Comparison of ENCODE assay signal across 20 mouse cellular contexts in genomic region chr9:48638176-48638803, GRCm38 (mm10). TPM values are rescaled to one million over a fixed set of nuclear protein-coding genes. Genes with fewer than 3 reads are reported as not detected.
A peak's percentile ranks its signal among the peaks of the same experiment; 100 is the strongest.
DNase-seq lines count a peak whose midpoint lies in the region; ATAC-seq and TF ChIP-seq lines count a peak whose summit lies in the region.
"Had no signal": no experiment of that assay in that cellular context is flagged by ENCODE, and none has a peak within 500 bp of the region (broad histone marks: within the 10 kb centered on the region; RNA-seq: fewer than 3 reads in every experiment).

No protein-coding gene starts in this region.

- peaks cover 4% of the 10 kb centered on the region for H3K4me1 ChIP-seq in heart, adult 2 months (ENCODE audit: control insufficient read depth, insufficient read depth, low read length)
- peaks cover 10% of the 10 kb centered on the region for H3K4me1 ChIP-seq in midbrain, embryonic 10.5 days
- H3K4me1 ChIP-seq in midbrain, postnatal 0 days (ENCODE audit: insufficient read depth, low read length), result no peaks in the 10 kb centered on the region
- H3K4me1 ChIP-seq in cortical plate, adult 2 months (ENCODE audit: control insufficient read depth, insufficient read depth, low read length), result no peaks in the 10 kb centered on the region
- no peaks in the 10 kb centered on the region for H3K4me1 ChIP-seq in forebrain, postnatal 0 days (ENCODE audit: insufficient read depth)
- H3K4me1 ChIP-seq: hindbrain, embryonic 12.5 days; liver, embryonic 13.5 days; midbrain, embryonic 15.5 days; stomach, embryonic 15.5 days had no signal

- peaks cover 1% of the 10 kb centered on the region; the same call in 1 of the 2 replicates for H3K27me3 ChIP-seq in heart, adult 2 months (ENCODE audit: control insufficient read depth, insufficient read depth, low read length)
- H3K27me3 ChIP-seq in midbrain, embryonic 10.5 days (ENCODE audit: low read depth, poor library complexity, severe bottlenecking), result peaks cover 11% of the 10 kb centered on the region; the same call in 1 of the 2 replicates
- no peaks in the 10 kb centered on the region for H3K27me3 ChIP-seq in midbrain, postnatal 0 days (ENCODE audit: insufficient read depth, low read length)
- H3K27me3 ChIP-seq in forebrain, postnatal 0 days (ENCODE audit: insufficient read depth, low read length), result peaks cover 16% of the 10 kb centered on the region
- H3K27me3 ChIP-seq: hindbrain, embryonic 12.5 days; midbrain, embryonic 15.5 days; stomach, embryonic 15.5 days had no signal

- ATAC-seq in midbrain, postnatal 0 days (ENCODE audit: low FRiP score), result no peak
- ATAC-seq in forebrain, postnatal 0 days, result peak; percentile 82
- ATAC-seq: intestine, embryonic 16.5 days; midbrain, embryonic 15.5 days had no signal

- no peak overlapping the region for H3K27ac ChIP-seq in heart, adult 2 months
- H3K27ac ChIP-seq in midbrain, embryonic 10.5 days (replicated peaks), result no peak overlapping the region
- no peak overlapping the region for H3K27ac ChIP-seq in midbrain, postnatal 0 days (ENCODE audit: low read depth, low read length)
- H3K27ac ChIP-seq in cortical plate, adult 2 months (ENCODE audit: insufficient read depth, low read length), result no peak overlapping the region
- no peak overlapping the region for H3K27ac ChIP-seq in forebrain, postnatal 0 days (ENCODE audit: low read depth, low read length)
- H3K27ac ChIP-seq: heart, embryonic 15.5 days; hindbrain, embryonic 12.5 days; kidney, postnatal 0 days; liver, embryonic 13.5 days; macrophage; midbrain, embryonic 15.5 days; stomach, embryonic 15.5 days had no signal

- H3K4me3 ChIP-seq in heart, adult 2 months, result no peak overlapping the region
- no peak overlapping the region for H3K4me3 ChIP-seq in midbrain, embryonic 10.5 days
- no peak overlapping the region for H3K4me3 ChIP-seq in midbrain, postnatal 0 days (ENCODE audit: low read depth, low read length)
- no peak overlapping the region for H3K4me3 ChIP-seq in cortical plate, adult 2 months (ENCODE audit: insufficient read depth, low read length)
- H3K4me3 ChIP-seq in forebrain, postnatal 0 days (ENCODE audit: low read depth, low read length), result 0 out of 2 replicates have a peak overlapping the region, but pooled peaks have one; percentile 5
- H3K4me3 ChIP-seq: heart, embryonic 15.5 days; hindbrain, embryonic 12.5 days; liver, embryonic 13.5 days; midbrain, embryonic 15.5 days; stomach, embryonic 15.5 days had no signal

- 60% methylated on average over 15 of the region's 15 CpGs for WGBS in heart, adult 2 months
- 72% methylated on average over 15 of the region's 15 CpGs for WGBS in midbrain, embryonic 10.5 days
- WGBS in midbrain, postnatal 0 days, result 63% methylated on average over 15 of the region's 15 CpGs
- WGBS in forebrain, postnatal 0 days, result 42% methylated on average over 15 of the region's 15 CpGs

- no peak overlapping the region for H3K9ac ChIP-seq in heart, adult 2 months (ENCODE audit: low read depth, low read length)
- no peak overlapping the region for H3K9ac ChIP-seq in midbrain, postnatal 0 days (replicated peaks; ENCODE audit: low read length, poor library complexity, severe bottlenecking)
- H3K9ac ChIP-seq in forebrain, postnatal 0 days, result no peak overlapping the region
- H3K9ac ChIP-seq: heart, embryonic 15.5 days; hindbrain, embryonic 12.5 days; liver, embryonic 13.5 days; midbrain, embryonic 15.5 days; stomach, embryonic 15.5 days had no signal

- TF ChIP-seq EP300 in heart, adult 2 months (IDR thresholded peaks at IDR 0.05; ENCODE audit: insufficient read depth, low read depth, low read length), result no peak

- H3K9me3 ChIP-seq in midbrain, embryonic 10.5 days (replicated peaks), result no peaks in the 10 kb centered on the region
- no peaks in the 10 kb centered on the region for H3K9me3 ChIP-seq in midbrain, postnatal 0 days (ENCODE audit: low read length)
- no peaks in the 10 kb centered on the region for H3K9me3 ChIP-seq in forebrain, postnatal 0 days (ENCODE audit: low read length)
- H3K9me3 ChIP-seq: heart, embryonic 15.5 days; hindbrain, embryonic 12.5 days; liver, embryonic 13.5 days; midbrain, embryonic 15.5 days; stomach, embryonic 15.5 days had no signal

- no peaks in the 10 kb centered on the region for H3K36me3 ChIP-seq in heart, adult 2 months (ENCODE audit: control insufficient read depth, insufficient read depth, low read length)
- H3K36me3 ChIP-seq in midbrain, embryonic 10.5 days, result no peaks in the 10 kb centered on the region
- no peaks in the 10 kb centered on the region for H3K36me3 ChIP-seq in midbrain, postnatal 0 days (ENCODE audit: insufficient read depth, low read length)
- no peaks in the 10 kb centered on the region for H3K36me3 ChIP-seq in forebrain, postnatal 0 days (ENCODE audit: insufficient read depth)
- H3K36me3 ChIP-seq: heart, embryonic 15.5 days; hindbrain, embryonic 12.5 days; liver, embryonic 13.5 days; midbrain, embryonic 15.5 days; stomach, embryonic 15.5 days had no signal

- 0 out of 2 replicates have a peak, but pooled peaks have one; percentile 44 for TF ChIP-seq POLR2A in heart, adult 2 months (IDR thresholded peaks at IDR 0.05; ENCODE audit: insufficient read depth, low read depth, low read length)
- 0 out of 2 replicates have a peak, but pooled peaks have one; percentile 17 for TF ChIP-seq POLR2A in cortical plate, adult 2 months (IDR thresholded peaks at IDR 0.05; ENCODE audit: extremely low read depth, insufficient read depth, low read length)

- peak in 1 of 2 experiments; percentile 1 for DNase-seq in heart, adult 2 months
- DNase-seq in heart, adult 8-10 months (ENCODE audit: low spot score), result no peak
- peak; percentile 10 for DNase-seq in midbrain, embryonic 10.5 days (ENCODE audit: low spot score)
- DNase-seq in midbrain, postnatal 0 days (ENCODE audit: low spot score), result no peak
- DNase-seq in forebrain, postnatal 0 days, result peak; percentile 68
- DNase-seq in ovary, postnatal 14 days (ENCODE audit: low spot score), result no peak
- no peak for DNase-seq in right cerebral cortex, postnatal 25 days
- DNase-seq: B cell, adult 2 months; cerebellum, adult 9-11 months; embryo, embryonic 11 days; liver, embryonic 13.5 days; thymus, postnatal 4 days had no signal

- no peak overlapping the region for H3K4me2 ChIP-seq in midbrain, postnatal 0 days (ENCODE audit: low read depth, low read length, poor library complexity, severe bottlenecking)
- peak overlapping the region; percentile 24; the same call in 1 of the 2 replicates for H3K4me2 ChIP-seq in forebrain, postnatal 0 days (ENCODE audit: low read depth)
- H3K4me2 ChIP-seq: heart, embryonic 15.5 days; hindbrain, embryonic 12.5 days; liver, embryonic 13.5 days; midbrain, embryonic 15.5 days; stomach, embryonic 15.5 days had no signal

- H3K79me2 ChIP-seq in heart, adult 2 months (replicated peaks; ENCODE audit: control insufficient read depth, insufficient read depth, low read length), result no peaks in the 10 kb centered on the region

- intact Hi-C loops in heart, adult 2 months (cut with DNase I), result no loop called here

- no peak for TF ChIP-seq CTCF in heart, adult 2 months (IDR thresholded peaks at IDR 0.05)
- TF ChIP-seq CTCF in midbrain, postnatal 0 days (IDR thresholded peaks at IDR 0.05), result no peak
- no peak for TF ChIP-seq CTCF in cortical plate, adult 2 months (IDR thresholded peaks at IDR 0.05; ENCODE audit: extremely low read depth, insufficient read depth, low read length)
- TF ChIP-seq CTCF in forebrain, postnatal 0 days (IDR thresholded peaks at IDR 0.05; ENCODE audit: low read depth), result no peak

RNA-seq across cellular contexts. Expression of gene Nnmt, which starts 33.3 kb away (rescaled TPM):
- total RNA-seq in heart, adult 2 months (2021), result 1 to 10 TPM; 4.1 to 4.3 TPM
- polyA plus RNA-seq in heart, adult 2 months (2012; rRNA removed), result 3.3 and 3.4 TPM in 2 replicates
- total RNA-seq in heart, adult 8-10 months (2022), result 1 to 10 TPM; 3.2 to 5.2 (median 4.3) TPM
- 0.65 and 1.1 TPM in 2 replicates for polyA plus RNA-seq in midbrain, embryonic 10.5 days (2016; fragmentation: Nextera tagmentation; extraction: Ambion mirVana)
- total RNA-seq in midbrain, postnatal 0 days (2014; rRNA removed), result 0.57 and 1.4 TPM in 2 replicates
- polyA plus RNA-seq in midbrain, postnatal 0 days (2015; fragmentation: Nextera tagmentation; extraction: Ambion mirVana), result 3.1 and 3.5 TPM in 2 replicates
- polyA plus RNA-seq in cortical plate, adult 2 months (2012; rRNA removed), result 0.35 and 0.51 TPM in 2 replicates
- total RNA-seq in forebrain, postnatal 0 days (2014; rRNA removed), result 3.1 and 4.6 TPM in 2 replicates
- polyA plus RNA-seq in forebrain, postnatal 0 days (2015; fragmentation: Nextera tagmentation; extraction: Ambion mirVana), result 5.5 and 5.7 TPM in 2 replicates
- polyA plus RNA-seq: macrophage had no signal

Comparison
In these comparisons a context has a peak if more than half of its experiments do, and no peak if none do; other contexts are left out.
1. DNase-seq: peak in midbrain, embryonic 10.5 days (single experiment) and forebrain, postnatal 0 days (single experiment); none in heart, adult 8-10 months (single experiment), midbrain, postnatal 0 days (single experiment), ovary, postnatal 14 days (single experiment) and right cerebral cortex, postnatal 25 days (single experiment).